Mouse (Mus musculus) megakaryocyte, embryonic 14.5 days (primary cell): ENCODE measurements around the gene Dnaic2. TPM values are rescaled to one million over a fixed set of nuclear protein-coding genes. Genes with fewer than 3 reads are reported as not detected.

Experiments
- H3K27me3 ChIP-seq: replicated peaks from 2 replicates; pipeline ENCODE3; 2012; ENCODE audit warnings: inconsistent platforms
- H3K36me3 ChIP-seq: replicated peaks from 2 replicates; pipeline ENCODE3; 2012; ENCODE audit warnings: low read length, inconsistent platforms, mixed read lengths
- H3K4me1 ChIP-seq: 2 replicates; pipeline ENCODE4 v1.6.1; 2012; ENCODE audit warnings: inconsistent platforms
- H3K4me3 ChIP-seq: replicated peaks from 2 replicates; pipeline ENCODE3; 2012; ENCODE audit warnings: moderate library complexity, mild to moderate bottlenecking, inconsistent platforms
- H3K9me3 ChIP-seq: 2 replicates; pipeline ENCODE4 v1.6.1; 2012; ENCODE audit warnings: inconsistent platforms
- FLI1 ChIP-seq: IDR thresholded peaks from 2 replicates; pipeline ENCODE4 v1.6.1; 2012; ENCODE audit warnings: low read length, inconsistent platforms, mixed read lengths
- GATA1 ChIP-seq: IDR thresholded peaks from 3 replicates; pipeline ENCODE4 v1.6.1; 2012; ENCODE audit warnings: mixed read lengths, low read length, inconsistent platforms, borderline replicate concordance
- polyA plus RNA-seq: library from polyadenylated mRNA; stranded (reverse); fragments of >175 nt; gene quantifications from 2 replicates; pipeline ENCODE4 v1.2.3, GENCODE M21; 2012; ENCODE audit warnings: low replicate concordance; ENCODE audit not compliant: insufficient read depth

Dnaic2 gene
- polyA plus RNA-seq, 1 experiment = not detected

- TF ChIP-seq FLI1 (no peak), GATA1 (no peak)
- Histone ChIP-seq H3K36me3 (no peaks in the 10 kb centered on the region), H3K4me1 (peaks cover 4% of the 10 kb centered on the region; the same call in 1 of the 2 replicates), H3K4me3 (no peak overlapping the region), H3K27me3 (peaks cover 59% of the 10 kb centered on the region), H3K9me3 (peaks cover 7% of the 10 kb centered on the region)
Measured at GRCm38 (mm10) chr11:114720535-114720934, 6.7 kb upstream of the Dnaic2 start.

- H3K27me3 ChIP-seq = peaks cover 66% of the 10 kb centered on the region
- H3K9me3 ChIP-seq = peaks cover 22% of the 10 kb centered on the region
- no peak overlapping the region for H3K4me3 ChIP-seq
Measured at GRCm38 (mm10) chr11:114722438-114722837, 4.8 kb upstream of the Dnaic2 start.

GRCm38 (mm10) chr11:114723030-114723429, 4.2 kb upstream of the Dnaic2 start:
- Histone ChIP-seq H3K4me3 (no peak overlapping the region), H3K4me1 (peaks cover 16% of the 10 kb centered on the region), H3K27me3 (peaks cover 72% of the 10 kb centered on the region), H3K9me3 (peaks cover 22% of the 10 kb centered on the region), H3K36me3 (no peaks in the 10 kb centered on the region)
- TF ChIP-seq GATA1 = no peak
- no peak for TF ChIP-seq FLI1

More at GRCm38 (mm10) chr11:114722438-114722837, 4.8 kb upstream of the Dnaic2 start:
- no peaks in the 10 kb centered on the region for H3K36me3 ChIP-seq
- H3K4me1 ChIP-seq = peaks cover 13% of the 10 kb centered on the region
- TF ChIP-seq GATA1 = no peak

GRCm38 (mm10) chr11:114724787-114725590, 2.2 kb upstream of the Dnaic2 start:
- H3K9me3 ChIP-seq = peaks cover 22% of the 10 kb centered on the region
- no peaks in the 10 kb centered on the region for H3K36me3 ChIP-seq
- H3K4me1 ChIP-seq = peaks cover 20% of the 10 kb centered on the region
- no peak overlapping the region for H3K4me3 ChIP-seq
- TF ChIP-seq GATA1 (no peak), FLI1 (no peak)
- H3K27me3 ChIP-seq = peaks cover 74% of the 10 kb centered on the region

- peaks cover 20% of the 10 kb centered on the region for H3K4me1 ChIP-seq
- H3K4me3 ChIP-seq = no peak overlapping the region
- H3K9me3 ChIP-seq = peaks cover 21% of the 10 kb centered on the region
- H3K36me3 ChIP-seq = no peaks in the 10 kb centered on the region
- peaks cover 74% of the 10 kb centered on the region for H3K27me3 ChIP-seq
- TF ChIP-seq FLI1 = no peak
- TF ChIP-seq GATA1 = no peak
Measured at GRCm38 (mm10) chr11:114727826-114728186, 598 bp downstream of the Dnaic2 start.

GRCm38 (mm10) chr11:114728333-114728732, 1.1 kb downstream of the Dnaic2 start:
- Histone ChIP-seq H3K36me3 (no peaks in the 10 kb centered on the region), H3K27me3 (peaks cover 73% of the 10 kb centered on the region), H3K4me1 (peaks cover 16% of the 10 kb centered on the region), H3K4me3 (no peak overlapping the region), H3K9me3 (peaks cover 21% of the 10 kb centered on the region)
- TF ChIP-seq GATA1 (no peak), FLI1 (no peak)

- Histone ChIP-seq H3K36me3 (no peaks in the 10 kb centered on the region), H3K4me3 (no peak overlapping the region), H3K9me3 (peaks cover 21% of the 10 kb centered on the region), H3K4me1 (peaks cover 16% of the 10 kb centered on the region), H3K27me3 (peaks cover 75% of the 10 kb centered on the region)
- TF ChIP-seq FLI1 = no peak
- no peak for TF ChIP-seq GATA1
Measured at GRCm38 (mm10) chr11:114729832-114730363, 2.7 kb downstream of the Dnaic2 start.

GRCm38 (mm10) chr11:114731711-114732110, 4.5 kb downstream of the Dnaic2 start:
- Histone ChIP-seq H3K27me3 (peaks cover 71% of the 10 kb centered on the region), H3K9me3 (peaks cover 17% of the 10 kb centered on the region), H3K4me3 (no peak overlapping the region), H3K36me3 (no peaks in the 10 kb centered on the region), H3K4me1 (peaks cover 14% of the 10 kb centered on the region)
- TF ChIP-seq FLI1 (no peak), GATA1 (no peak)

GRCm38 (mm10) chr11:114732890-114733289, 5.7 kb downstream of the Dnaic2 start:
- Histone ChIP-seq H3K4me3 (no peak overlapping the region), H3K27me3 (peaks cover 63% of the 10 kb centered on the region), H3K9me3 (peaks cover 10% of the 10 kb centered on the region; the same call in 1 of the 2 replicates), H3K36me3 (no peaks in the 10 kb centered on the region), H3K4me1 (peaks cover 9% of the 10 kb centered on the region; the same call in 1 of the 2 replicates)
- TF ChIP-seq FLI1 (no peak), GATA1 (no peak)

GRCm38 (mm10) chr11:114736111-114736510, 8.9 kb downstream of the Dnaic2 start:
- H3K27me3 ChIP-seq = peaks cover 64% of the 10 kb centered on the region
- H3K4me1 ChIP-seq = peaks cover 10% of the 10 kb centered on the region; the same call in 1 of the 2 replicates
- no peak for TF ChIP-seq FLI1
- no peak for TF ChIP-seq GATA1
- peaks cover 7% of the 10 kb centered on the region; the same call in 1 of the 2 replicates for H3K9me3 ChIP-seq
- H3K36me3 ChIP-seq = no peaks in the 10 kb centered on the region
- H3K4me3 ChIP-seq = no peak overlapping the region
